Mouse (Mus musculus) limb, embryonic 10.5 days (tissue): ENCODE measurements around the gene Shisa9. TPM values are rescaled to one million over a fixed set of nuclear protein-coding genes. Genes with fewer than 3 reads are reported as not detected.

Experiments
- DNase-seq: peaks from one replicate; pipeline ENCODE4 v3.0.0-alpha.2; 2017; ENCODE audit warnings: low spot score
- H3K27ac ChIP-seq: fragments of 300-500 bp; sonication (generic); 2 replicates; pipeline ENCODE4 v1.5.1; 2016; ENCODE audit warnings: mild to moderate bottlenecking
- H3K27me3 ChIP-seq: fragments of 300-500 bp; sonication (generic); 2 replicates; pipeline ENCODE4 v1.6.1; 2016; ENCODE audit warnings: low read depth, mild to moderate bottlenecking; ENCODE audit not compliant: poor library complexity, severe bottlenecking
- H3K36me3 ChIP-seq: fragments of 300-500 bp; sonication (generic); 2 replicates; pipeline ENCODE4 v1.6.1; 2016; ENCODE audit warnings: mild to moderate bottlenecking, moderate library complexity
- H3K4me1 ChIP-seq: fragments of 300-500 bp; sonication (generic); 2 replicates; pipeline ENCODE4 v1.6.1; 2016
- H3K4me3 ChIP-seq: fragments of 300-500 bp; sonication (generic); 2 replicates; pipeline ENCODE4 v1.5.1; 2016; ENCODE audit warnings: mild to moderate bottlenecking, moderate library complexity
- H3K9me3 ChIP-seq: fragments of 300-500 bp; sonication (generic); replicated peaks from 2 replicates; pipeline ENCODE4 v1.6.1; 2016; ENCODE audit warnings: mild to moderate bottlenecking
- WGBS: fragments of 180-500 bp; shearing (Covaris S2); methylation state at CpG from one replicate; pipeline ENCODE4 v1.1.7; 2016; 5-methylcytosine and 5-hydroxymethylcytosine counted together
- polyA plus RNA-seq: library from polyadenylated mRNA; unstranded; fragments of >200 nt; fragmentation: Nextera tagmentation; extraction: Ambion mirVana; gene quantifications from 2 replicates; pipeline ENCODE4 v1.2.1, GENCODE M21; 2016

Shisa9 gene
- polyA plus RNA-seq, 1 experiment from 2014 or later: 0.05 TPM

- WGBS: 93% methylated on average over 3 of the region's 3 CpGs
- no peaks in the 10 kb centered on the region for H3K9me3 ChIP-seq
- no peaks in the 10 kb centered on the region for H3K27me3 ChIP-seq
- no peak overlapping the region for H3K27ac ChIP-seq
- no peaks in the 10 kb centered on the region for H3K36me3 ChIP-seq
- no peak overlapping the region for H3K4me3 ChIP-seq
- no peaks in the 10 kb centered on the region for H3K4me1 ChIP-seq
- no peak for DNase-seq
These were observed 26.2 kb downstream of the Shisa9 start for GRCm38 (mm10) chr16:12010136-12010535.

- H3K4me1 ChIP-seq: no peaks in the 10 kb centered on the region
- no peak for DNase-seq
- H3K36me3 ChIP-seq: no peaks in the 10 kb centered on the region
- no peaks in the 10 kb centered on the region for H3K9me3 ChIP-seq
- no peak overlapping the region for H3K27ac ChIP-seq
- 84% methylated on average over 2 of the region's 2 CpGs for WGBS
- H3K27me3 ChIP-seq: no peaks in the 10 kb centered on the region
- no peak overlapping the region for H3K4me3 ChIP-seq
These were observed 28.8 kb downstream of the Shisa9 start for GRCm38 (mm10) chr16:12012747-12013146.

GRCm38 (mm10) chr16:12014523-12014922, 30.6 kb downstream of the Shisa9 start:
- Histone ChIP-seq H3K4me1 (no peaks in the 10 kb centered on the region), H3K36me3 (no peaks in the 10 kb centered on the region), H3K27me3 (no peaks in the 10 kb centered on the region), H3K27ac (no peak overlapping the region), H3K4me3 (no peak overlapping the region), H3K9me3 (no peaks in the 10 kb centered on the region)
- DNase-seq: no peak
- 78% methylated on average over 4 of the region's 4 CpGs for WGBS

- Histone ChIP-seq H3K4me3 (no peak overlapping the region), H3K9me3 (no peaks in the 10 kb centered on the region), H3K27me3 (no peaks in the 10 kb centered on the region), H3K27ac (no peak overlapping the region), H3K4me1 (no peaks in the 10 kb centered on the region), H3K36me3 (no peaks in the 10 kb centered on the region)
- DNase-seq: no peak
- 91% methylated on average over 4 of the region's 4 CpGs for WGBS
These were observed 34.2 kb downstream of the Shisa9 start for GRCm38 (mm10) chr16:12017921-12018618.

GRCm38 (mm10) chr16:12020103-12020755, 36.3 kb downstream of the Shisa9 start:
- Histone ChIP-seq H3K4me3 (no peak overlapping the region), H3K27me3 (no peaks in the 10 kb centered on the region), H3K9me3 (no peaks in the 10 kb centered on the region), H3K4me1 (no peaks in the 10 kb centered on the region), H3K36me3 (no peaks in the 10 kb centered on the region), H3K27ac (no peak overlapping the region)
- 92% methylated on average over 1 of the region's 1 CpGs for WGBS
- no peak for DNase-seq

GRCm38 (mm10) chr16:12032441-12032840, 48.5 kb downstream of the Shisa9 start:
- Histone ChIP-seq H3K9me3 (no peaks in the 10 kb centered on the region), H3K36me3 (no peaks in the 10 kb centered on the region), H3K4me1 (no peaks in the 10 kb centered on the region), H3K27ac (no peak overlapping the region), H3K4me3 (no peak overlapping the region), H3K27me3 (no peaks in the 10 kb centered on the region)
- DNase-seq: no peak
- WGBS: 84% methylated on average over 1 of the region's 1 CpGs

GRCm38 (mm10) chr16:12034868-12035267, 51.0 kb downstream of the Shisa9 start:
- Histone ChIP-seq H3K4me3 (no peak overlapping the region), H3K9me3 (no peaks in the 10 kb centered on the region), H3K27ac (no peak overlapping the region), H3K36me3 (no peaks in the 10 kb centered on the region), H3K27me3 (no peaks in the 10 kb centered on the region), H3K4me1 (no peaks in the 10 kb centered on the region)
- WGBS: 93% methylated on average over 2 of the region's 2 CpGs
- no peak for DNase-seq

GRCm38 (mm10) chr16:12035626-12036025, 51.7 kb downstream of the Shisa9 start:
- DNase-seq: no peak
- no peaks in the 10 kb centered on the region for H3K4me1 ChIP-seq
- no peaks in the 10 kb centered on the region for H3K9me3 ChIP-seq
- no peak overlapping the region for H3K4me3 ChIP-seq
- 86% methylated on average over 3 of the region's 3 CpGs for WGBS
- H3K27me3 ChIP-seq: no peaks in the 10 kb centered on the region
- H3K27ac ChIP-seq: no peak overlapping the region
- H3K36me3 ChIP-seq: no peaks in the 10 kb centered on the region

- DNase-seq: no peak
- Histone ChIP-seq H3K27me3 (no peaks in the 10 kb centered on the region), H3K4me1 (no peaks in the 10 kb centered on the region), H3K9me3 (no peaks in the 10 kb centered on the region), H3K4me3 (no peak overlapping the region), H3K27ac (no peak overlapping the region), H3K36me3 (no peaks in the 10 kb centered on the region)
- WGBS: 92% methylated on average over 5 of the region's 5 CpGs
These were observed 57.0 kb downstream of the Shisa9 start for GRCm38 (mm10) chr16:12040935-12041334.

- Histone ChIP-seq H3K9me3 (no peaks in the 10 kb centered on the region), H3K36me3 (no peaks in the 10 kb centered on the region), H3K4me3 (no peak overlapping the region), H3K27ac (no peak overlapping the region), H3K27me3 (no peaks in the 10 kb centered on the region), H3K4me1 (no peaks in the 10 kb centered on the region)
- 92% methylated on average over 1 of the region's 1 CpGs for WGBS
- no peak for DNase-seq
These were observed 68.1 kb downstream of the Shisa9 start for GRCm38 (mm10) chr16:12052051-12052450.

- Histone ChIP-seq H3K27me3 (no peaks in the 10 kb centered on the region), H3K27ac (no peak overlapping the region), H3K4me1 (0 out of 2 replicates have a peak, but pooled peaks cover 5% of the 10 kb centered on the region), H3K36me3 (no peaks in the 10 kb centered on the region), H3K9me3 (no peaks in the 10 kb centered on the region), H3K4me3 (no peak overlapping the region)
- 87% methylated on average over 5 of the region's 5 CpGs for WGBS
- DNase-seq: no peak
These were observed 88.7 kb downstream of the Shisa9 start for GRCm38 (mm10) chr16:12072573-12072972.

GRCm38 (mm10) chr16:12076270-12076669, 92.4 kb downstream of the Shisa9 start:
- H3K27me3 ChIP-seq: no peaks in the 10 kb centered on the region
- H3K27ac ChIP-seq: no peak overlapping the region
- DNase-seq: no peak
- 86% methylated on average over 3 of the region's 3 CpGs for WGBS
- H3K4me3 ChIP-seq: no peak overlapping the region
- 0 out of 2 replicates have a peak, but pooled peaks cover 5% of the 10 kb centered on the region for H3K4me1 ChIP-seq
- no peaks in the 10 kb centered on the region for H3K36me3 ChIP-seq
- H3K9me3 ChIP-seq: no peaks in the 10 kb centered on the region

GRCm38 (mm10) chr16:12076700-12077099, 92.8 kb downstream of the Shisa9 start:
- no peak overlapping the region for H3K27ac ChIP-seq
- DNase-seq: no peak
- WGBS: 64% methylated on average over 2 of the region's 2 CpGs

More at GRCm38 (mm10) chr16:12076700-12077099, 92.8 kb downstream of the Shisa9 start:
- no peak overlapping the region for H3K4me3 ChIP-seq
- H3K4me1 ChIP-seq: 0 out of 2 replicates have a peak, but pooled peaks cover 5% of the 10 kb centered on the region
- no peaks in the 10 kb centered on the region for H3K36me3 ChIP-seq
- H3K27me3 ChIP-seq: no peaks in the 10 kb centered on the region
- no peaks in the 10 kb centered on the region for H3K9me3 ChIP-seq
